Mouse (Mus musculus): Measurements from ENCODE around the gene Gpr61.

DNA sequence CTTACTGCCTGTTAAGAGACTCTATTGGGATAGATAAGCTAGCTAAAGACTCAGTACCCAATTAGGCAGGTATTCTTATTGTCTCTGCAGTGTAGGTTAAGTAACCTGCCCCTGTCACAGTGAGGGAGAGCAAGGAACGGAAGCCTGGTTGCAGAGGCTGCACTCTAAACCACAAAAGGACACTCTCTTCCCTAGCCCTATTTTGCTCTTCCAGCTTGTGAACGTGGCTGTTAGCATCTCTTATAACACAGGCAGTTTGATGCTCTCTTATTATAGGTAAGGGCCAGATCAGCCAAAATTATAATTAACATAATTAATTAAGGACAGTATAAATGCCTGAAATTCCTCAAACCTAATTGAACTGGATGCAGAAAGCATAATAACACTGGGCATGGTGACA, 25.8 kb upstream of the Gpr61 start:
- TF ChIP-seq CTCF (IDR thresholded peaks at IDR 0.05; ENCODE audit: low read depth) (no peak), EP300 (IDR thresholded peaks at IDR 0.05; ENCODE audit: low read depth) (no peak)

Data from liver, embryonic 14.5 days (tissue).